Mouse (Mus musculus): ENCODE data around the gene Camk1d. TPM values are rescaled to one million over a fixed set of nuclear protein-coding genes. Genes with fewer than 3 reads are reported as not detected.

Gene Camk1d
- total and polyA plus RNA-seq, 3 experiments = 2.6 to 10.8 (median 6.8) TPM

DNA sequence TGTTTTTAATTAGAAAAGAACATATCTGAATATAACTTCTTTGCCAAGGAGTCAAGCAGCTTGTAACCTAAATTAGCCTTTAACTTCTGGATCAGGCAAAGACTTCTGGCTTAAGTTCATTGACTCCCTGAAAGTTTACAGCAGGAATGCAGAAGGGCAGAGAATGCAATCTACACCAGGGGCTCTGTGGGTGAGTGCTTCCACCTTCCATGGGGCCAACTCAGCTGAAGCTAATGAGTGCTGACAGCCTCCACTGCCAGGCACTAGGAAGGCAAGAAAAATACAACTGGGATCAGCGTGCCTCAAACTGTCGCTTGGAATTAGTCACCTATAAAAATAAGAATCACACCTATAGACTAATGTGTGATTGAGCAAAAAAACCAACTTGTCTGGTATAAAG, 199.2 kb downstream of the Camk1d start:
- Histone ChIP-seq H3K36me3 (replicated peaks) (no peaks in the 10 kb centered on the region), H3K9me3 (replicated peaks) (peaks cover 4% of the 10 kb centered on the region), H3K4me3 (ENCODE audit: low read depth, low read length) (no peak overlapping the region), H3K27me3 (ENCODE audit: insufficient read depth, low read length) (no peaks in the 10 kb centered on the region), H3K4me1 (ENCODE audit: insufficient read depth, low read depth, low read length) (no peaks in the 10 kb centered on the region)
- TF ChIP-seq POLR2AphosphoS5 (IDR thresholded peaks at IDR 0.05; ENCODE audit: insufficient replicate concordance, low read depth, low read length) (no peak), CTCF (IDR thresholded peaks at IDR 0.05; ENCODE audit: low read depth, low read length) (no peak), GATA2 (IDR thresholded peaks at IDR 0.05; ENCODE audit: borderline replicate concordance, low read depth, low read length) (no peak), TAL1 (conservative IDR thresholded peaks at IDR 0.05; ENCODE audit: low read depth, low read length) (no peak), GATA1 (IDR thresholded peaks at IDR 0.05; ENCODE audit: borderline replicate concordance, low read length) (no peak)
- ATAC-seq (ENCODE audit: extremely low read depth, insufficient number of reproducible peaks, low FRiP score, poor library complexity, severe bottlenecking) (no peak), DNase-seq (ENCODE audit: low spot score) (no peak)

DNA sequence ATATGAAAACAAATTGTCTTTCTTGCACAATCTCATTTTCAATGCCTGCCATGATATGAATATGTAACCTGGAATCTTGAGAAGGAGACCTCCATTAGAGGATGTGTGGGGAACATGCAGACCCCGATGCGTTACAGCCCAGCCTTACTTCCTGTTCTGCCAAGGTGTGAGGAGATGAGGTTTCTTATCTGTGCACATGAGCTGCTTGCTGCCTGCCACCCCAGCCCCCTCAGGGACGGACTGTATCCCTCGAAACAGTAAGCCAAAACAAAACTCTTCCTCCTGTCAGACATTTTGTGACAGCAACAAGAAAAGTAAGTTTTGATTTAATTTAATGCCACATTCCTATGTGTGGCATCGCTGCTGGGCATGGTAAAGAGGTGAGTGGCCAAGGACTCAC, 200.2 kb downstream of the Camk1d start:
- DNase-seq (ENCODE audit: low spot score) (no peak), ATAC-seq (ENCODE audit: extremely low read depth, insufficient number of reproducible peaks, low FRiP score, poor library complexity, severe bottlenecking) (no peak)
- TF ChIP-seq CTCF (IDR thresholded peaks at IDR 0.05; ENCODE audit: low read depth, low read length) (no peak), GATA1 (IDR thresholded peaks at IDR 0.05; ENCODE audit: borderline replicate concordance, low read length) (no peak), POLR2AphosphoS5 (IDR thresholded peaks at IDR 0.05; ENCODE audit: insufficient replicate concordance, low read depth, low read length) (no peak), TAL1 (conservative IDR thresholded peaks at IDR 0.05; ENCODE audit: low read depth, low read length) (no peak), GATA2 (IDR thresholded peaks at IDR 0.05; ENCODE audit: borderline replicate concordance, low read depth, low read length) (no peak)
- H3K4me3 ChIP-seq (ENCODE audit: low read depth, low read length) = no peak overlapping the region
- H3K36me3 ChIP-seq (replicated peaks) = no peaks in the 10 kb centered on the region
- H3K27me3 ChIP-seq (ENCODE audit: insufficient read depth, low read length) = no peaks in the 10 kb centered on the region
- no peaks in the 10 kb centered on the region for H3K4me1 ChIP-seq (ENCODE audit: insufficient read depth, low read depth, low read length)
- H3K9me3 ChIP-seq (replicated peaks) = peaks cover 4% of the 10 kb centered on the region

DNA sequence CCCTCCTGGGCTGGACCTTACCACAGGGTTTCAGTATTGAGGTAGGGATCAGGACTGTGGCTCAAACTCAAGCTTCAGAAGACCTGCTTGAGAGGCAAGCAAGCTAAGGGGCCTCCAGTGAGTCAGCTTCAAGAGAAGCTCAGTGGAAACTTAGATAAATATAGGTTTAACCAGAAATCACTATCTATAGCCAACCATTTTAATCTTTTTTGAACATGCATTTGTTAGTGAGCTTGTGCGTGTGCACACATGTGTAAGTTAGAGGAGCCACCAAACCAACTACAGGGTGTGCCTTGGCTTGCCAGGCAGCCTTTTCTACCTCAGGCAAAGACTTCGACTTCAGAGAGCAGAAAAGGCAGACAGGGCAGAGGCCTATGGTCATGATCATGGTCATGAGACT, 200.7 kb downstream of the Camk1d start:
- H3K9me3 ChIP-seq (replicated peaks) = peaks cover 4% of the 10 kb centered on the region
- H3K27me3 ChIP-seq (ENCODE audit: insufficient read depth, low read length) = no peaks in the 10 kb centered on the region
- H3K4me1 ChIP-seq (ENCODE audit: insufficient read depth, low read depth, low read length) = no peaks in the 10 kb centered on the region
- DNase-seq (ENCODE audit: low spot score) (no peak), ATAC-seq (ENCODE audit: extremely low read depth, insufficient number of reproducible peaks, low FRiP score, poor library complexity, severe bottlenecking) (peak; percentile 34; the same call in 1 of the 2 replicates)
- no peaks in the 10 kb centered on the region for H3K36me3 ChIP-seq (replicated peaks)
- TF ChIP-seq POLR2AphosphoS5 (IDR thresholded peaks at IDR 0.05; ENCODE audit: insufficient replicate concordance, low read depth, low read length) (no peak), TAL1 (conservative IDR thresholded peaks at IDR 0.05; ENCODE audit: low read depth, low read length) (no peak), CTCF (IDR thresholded peaks at IDR 0.05; ENCODE audit: low read depth, low read length) (no peak), GATA1 (IDR thresholded peaks at IDR 0.05; ENCODE audit: borderline replicate concordance, low read length) (no peak), GATA2 (IDR thresholded peaks at IDR 0.05; ENCODE audit: borderline replicate concordance, low read depth, low read length) (no peak)
- no peak overlapping the region for H3K4me3 ChIP-seq (ENCODE audit: low read depth, low read length)

DNA sequence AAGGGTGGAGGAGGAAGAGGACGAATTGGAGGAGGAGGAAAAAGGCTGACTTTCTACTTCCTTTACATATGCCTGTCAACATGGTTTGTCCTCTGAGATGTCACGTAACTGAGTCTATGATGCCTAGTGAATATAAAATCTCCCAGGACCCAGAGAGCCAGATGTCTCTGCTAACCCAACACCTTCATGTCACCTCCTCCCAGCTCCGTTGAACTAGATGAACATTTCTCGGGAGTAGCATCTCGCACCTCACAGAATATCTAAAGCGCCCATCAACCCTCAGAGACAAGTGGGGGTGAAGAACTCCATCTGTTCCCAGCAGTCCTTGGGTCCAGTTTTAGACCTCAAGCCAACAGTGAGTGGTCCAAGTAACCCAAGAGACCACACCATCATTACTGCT, 204.3 kb downstream of the Camk1d start:
- Histone ChIP-seq H3K27me3 (ENCODE audit: insufficient read depth, low read length) (no peaks in the 10 kb centered on the region; the same call in 1 of the 2 replicates), H3K4me1 (ENCODE audit: insufficient read depth, low read depth, low read length) (no peaks in the 10 kb centered on the region), H3K36me3 (replicated peaks) (no peaks in the 10 kb centered on the region), H3K9me3 (replicated peaks) (peaks cover 4% of the 10 kb centered on the region), H3K4me3 (ENCODE audit: low read depth, low read length) (no peak overlapping the region)
- TF ChIP-seq TAL1 (conservative IDR thresholded peaks at IDR 0.05; ENCODE audit: low read depth, low read length) (no peak), GATA1 (IDR thresholded peaks at IDR 0.05; ENCODE audit: borderline replicate concordance, low read length) (no peak), GATA2 (IDR thresholded peaks at IDR 0.05; ENCODE audit: borderline replicate concordance, low read depth, low read length) (no peak), CTCF (IDR thresholded peaks at IDR 0.05; ENCODE audit: low read depth, low read length) (no peak), POLR2AphosphoS5 (IDR thresholded peaks at IDR 0.05; ENCODE audit: insufficient replicate concordance, low read depth, low read length) (no peak)
- no peak for ATAC-seq (ENCODE audit: extremely low read depth, insufficient number of reproducible peaks, low FRiP score, poor library complexity, severe bottlenecking)
- no peak for DNase-seq (ENCODE audit: low spot score)

DNA sequence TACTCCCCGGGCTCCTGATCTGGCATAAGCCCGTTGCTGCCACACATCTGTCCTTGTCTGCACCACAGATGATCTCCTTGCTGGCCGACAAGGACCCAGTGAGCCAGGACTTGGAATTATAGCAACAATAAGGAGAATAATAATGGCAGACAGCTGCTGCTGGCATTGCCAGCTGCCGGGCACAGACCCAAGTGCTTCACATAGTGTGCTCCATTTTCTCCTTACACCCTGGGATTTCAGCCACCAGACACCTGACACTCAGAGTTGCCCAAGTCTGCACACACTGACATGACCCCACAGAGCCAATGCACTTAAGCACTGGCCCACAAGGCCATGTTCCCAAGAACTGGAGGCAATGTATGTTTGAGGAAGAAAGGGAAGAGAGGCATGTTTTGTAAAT, 214.7 kb downstream of the Camk1d start:
- Histone ChIP-seq H3K9me3 (replicated peaks) (no peaks in the 10 kb centered on the region), H3K4me1 (ENCODE audit: insufficient read depth, low read depth, low read length) (no peaks in the 10 kb centered on the region), H3K4me3 (ENCODE audit: low read depth, low read length) (no peak overlapping the region), H3K27me3 (ENCODE audit: insufficient read depth, low read length) (no peaks in the 10 kb centered on the region), H3K36me3 (replicated peaks) (no peaks in the 10 kb centered on the region)
- DNase-seq (ENCODE audit: low spot score) (no peak), ATAC-seq (ENCODE audit: extremely low read depth, insufficient number of reproducible peaks, low FRiP score, poor library complexity, severe bottlenecking) (no peak)
- TF ChIP-seq CTCF (IDR thresholded peaks at IDR 0.05; ENCODE audit: low read depth, low read length) (no peak), TAL1 (conservative IDR thresholded peaks at IDR 0.05; ENCODE audit: low read depth, low read length) (no peak)

DNA sequence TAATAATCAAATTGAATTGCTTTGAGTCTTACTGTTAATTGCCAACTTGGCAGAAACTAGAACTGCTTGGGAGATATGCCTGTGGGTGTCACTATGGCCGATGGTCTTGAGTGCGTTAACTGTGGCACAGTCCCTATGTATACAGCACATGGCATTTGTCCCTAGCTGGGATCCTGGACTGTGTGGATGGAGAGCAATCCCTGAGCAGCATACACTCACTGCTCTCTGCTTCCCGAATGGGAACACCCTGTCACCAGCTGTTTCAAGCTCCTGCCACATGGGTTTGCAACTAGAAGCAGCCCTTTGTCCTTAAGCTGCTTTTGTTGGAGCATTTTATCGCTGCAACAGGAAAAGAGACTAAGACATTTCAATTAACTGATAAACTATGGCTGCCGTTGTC, 224.4 kb downstream of the Camk1d start:
- Histone ChIP-seq H3K9me3 (replicated peaks) (no peaks in the 10 kb centered on the region), H3K36me3 (replicated peaks) (no peaks in the 10 kb centered on the region), H3K4me1 (ENCODE audit: insufficient read depth, low read depth, low read length) (no peaks in the 10 kb centered on the region), H3K27me3 (ENCODE audit: insufficient read depth, low read length) (no peaks in the 10 kb centered on the region), H3K4me3 (ENCODE audit: low read depth, low read length) (no peak overlapping the region)
- no peak for DNase-seq (ENCODE audit: low spot score)
- TF ChIP-seq POLR2AphosphoS5 (IDR thresholded peaks at IDR 0.05; ENCODE audit: insufficient replicate concordance, low read depth, low read length) (no peak), CTCF (IDR thresholded peaks at IDR 0.05; ENCODE audit: low read depth, low read length) (no peak), GATA1 (IDR thresholded peaks at IDR 0.05; ENCODE audit: borderline replicate concordance, low read length) (no peak), GATA2 (IDR thresholded peaks at IDR 0.05; ENCODE audit: borderline replicate concordance, low read depth, low read length) (no peak)
- ATAC-seq (ENCODE audit: extremely low read depth, insufficient number of reproducible peaks, low FRiP score, poor library complexity, severe bottlenecking) = no peak

DNA sequence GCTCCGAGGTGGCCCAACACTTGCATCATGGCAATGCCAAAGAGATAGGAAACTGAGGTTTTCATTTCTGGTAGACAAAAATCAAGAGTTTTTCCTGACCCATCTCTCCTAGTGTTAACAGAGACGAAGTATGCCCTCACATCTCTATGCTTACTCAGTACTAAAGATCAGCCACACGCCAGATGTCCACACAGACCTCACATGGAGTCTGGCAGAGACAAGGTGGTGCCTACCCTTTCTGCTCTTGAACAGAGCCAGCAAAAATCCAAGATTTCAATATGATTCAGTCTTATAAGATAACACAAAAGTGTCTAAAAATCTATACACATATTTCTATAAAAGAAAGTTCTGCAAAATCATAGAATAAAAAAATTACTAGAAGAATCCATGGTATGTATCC, 227.0 kb downstream of the Camk1d start:
- ATAC-seq (ENCODE audit: extremely low read depth, insufficient number of reproducible peaks, low FRiP score, poor library complexity, severe bottlenecking) (no peak), DNase-seq (ENCODE audit: low spot score) (no peak)
- no peak overlapping the region for H3K4me3 ChIP-seq (ENCODE audit: low read depth, low read length)
- TF ChIP-seq CTCF (IDR thresholded peaks at IDR 0.05; ENCODE audit: low read depth, low read length) (no peak), POLR2AphosphoS5 (IDR thresholded peaks at IDR 0.05; ENCODE audit: insufficient replicate concordance, low read depth, low read length) (no peak), GATA1 (IDR thresholded peaks at IDR 0.05; ENCODE audit: borderline replicate concordance, low read length) (no peak), TAL1 (conservative IDR thresholded peaks at IDR 0.05; ENCODE audit: low read depth, low read length) (no peak), GATA2 (IDR thresholded peaks at IDR 0.05; ENCODE audit: borderline replicate concordance, low read depth, low read length) (no peak)
- no peaks in the 10 kb centered on the region for H3K9me3 ChIP-seq (replicated peaks)
- no peaks in the 10 kb centered on the region for H3K27me3 ChIP-seq (ENCODE audit: insufficient read depth, low read length)
- H3K4me1 ChIP-seq (ENCODE audit: insufficient read depth, low read depth, low read length) = no peaks in the 10 kb centered on the region
- no peaks in the 10 kb centered on the region for H3K36me3 ChIP-seq (replicated peaks)
